In genomic region chr7:141355051-141355450, GRCm38 (mm10) we compare ENCODE assay signal across 20 mouse cellular contexts. TPM values are rescaled to one million over a fixed set of nuclear protein-coding genes. Genes with fewer than 3 reads are reported as not detected.
DNase-seq lines count a peak whose midpoint lies in the region; ATAC-seq and TF ChIP-seq lines count a peak whose summit lies in the region.
"Had no signal": no experiment of that assay in that cellular context is flagged by ENCODE, and none has a peak within 500 bp of the region (broad histone marks: within the 10 kb centered on the region; RNA-seq: fewer than 3 reads in every experiment).

No protein-coding gene starts in this region.

- H3K4me2 ChIP-seq in forebrain, embryonic 14.5 days (ENCODE audit: low read length), result no peak overlapping the region
- no peak overlapping the region for H3K4me2 ChIP-seq in forebrain, embryonic 13.5 days
- no peak overlapping the region for H3K4me2 ChIP-seq in hindbrain, postnatal 0 days (ENCODE audit: low read depth, low read length)
- no peak overlapping the region for H3K4me2 ChIP-seq in hindbrain, embryonic 14.5 days (replicated peaks)
- H3K4me2 ChIP-seq: liver, embryonic 12.5 days; lung, embryonic 14.5 days; neural tube, embryonic 13.5 days had no signal

- H3K4me3 ChIP-seq in forebrain, embryonic 14.5 days (ENCODE audit: low read depth, low read length), result no peak overlapping the region
- H3K4me3 ChIP-seq in forebrain, embryonic 13.5 days, result no peak overlapping the region
- no peak overlapping the region for H3K4me3 ChIP-seq in hindbrain, postnatal 0 days (ENCODE audit: low read length)
- no peak overlapping the region for H3K4me3 ChIP-seq in hindbrain, embryonic 14.5 days (replicated peaks; ENCODE audit: low read length)
- H3K4me3 ChIP-seq: heart, embryonic 10.5 days; liver, embryonic 12.5 days; neural tube, embryonic 13.5 days had no signal

- H3K9ac ChIP-seq in forebrain, embryonic 14.5 days (ENCODE audit: low read length), result no peak overlapping the region
- H3K9ac ChIP-seq in forebrain, embryonic 13.5 days, result no peak overlapping the region
- H3K9ac ChIP-seq in hindbrain, postnatal 0 days (replicated peaks; ENCODE audit: low read length), result no peak overlapping the region
- H3K9ac ChIP-seq in hindbrain, embryonic 14.5 days, result no peak overlapping the region
- H3K9ac ChIP-seq: liver, embryonic 12.5 days; lung, embryonic 14.5 days; neural tube, embryonic 13.5 days had no signal

- H3K4me1 ChIP-seq in forebrain, embryonic 14.5 days (ENCODE audit: control insufficient read depth, insufficient read depth, low read length), result no peaks in the 10 kb centered on the region
- H3K4me1 ChIP-seq in forebrain, embryonic 13.5 days, result peaks cover 15% of the 10 kb centered on the region; the same call in 1 of the 2 replicates
- H3K4me1 ChIP-seq in hindbrain, postnatal 0 days (ENCODE audit: insufficient read depth, low read length), result peaks cover 13% of the 10 kb centered on the region
- peaks cover 8% of the 10 kb centered on the region; the same call in 1 of the 2 replicates for H3K4me1 ChIP-seq in hindbrain, embryonic 14.5 days (replicated peaks; ENCODE audit: control insufficient read depth, insufficient read depth, low read length)

- H3K27ac ChIP-seq in forebrain, embryonic 14.5 days (ENCODE audit: low read depth, low read length), result no peak overlapping the region
- no peak overlapping the region for H3K27ac ChIP-seq in forebrain, embryonic 13.5 days
- peak overlapping the region; percentile 16; the same call in 1 of the 2 replicates for H3K27ac ChIP-seq in hindbrain, postnatal 0 days
- H3K27ac ChIP-seq in hindbrain, embryonic 14.5 days, result no peak overlapping the region
- H3K27ac ChIP-seq: heart, embryonic 10.5 days; liver, embryonic 12.5 days; macrophage; neural tube, embryonic 13.5 days had no signal

- DNase-seq in forebrain, embryonic 14.5 days (ENCODE audit: low spot score), result peak; percentile 47
- DNase-seq in hindbrain, postnatal 0 days (ENCODE audit: low spot score), result peak; percentile 69
- DNase-seq in hindbrain, embryonic 14.5 days (ENCODE audit: low spot score), result no peak
- peak; percentile 42 to 58 for DNase-seq in right cerebral cortex, postnatal 10 days (ENCODE audit: low spot score in 2 of 2)
- DNase-seq in right cerebral cortex, adult 18-20 months, result no peak
- DNase-seq in skeletal muscle tissue, adult 2 months (ENCODE audit: low read depth, low spot score), result peak; percentile 39
- DNase-seq: embryo, embryonic 11 days; heart, postnatal 10 days; kidney, adult 9 months; kidney, postnatal 36 days; lung, embryonic 14.5 days; thymus, postnatal 4 days had no signal

- no peak for TF ChIP-seq CTCF in hindbrain, postnatal 0 days (IDR thresholded peaks at IDR 0.05; ENCODE audit: low read depth)

- 69% methylated on average over 8 of the region's 8 CpGs for WGBS in forebrain, embryonic 14.5 days
- WGBS in forebrain, embryonic 13.5 days, result 64% methylated on average over 8 of the region's 8 CpGs
- 52% methylated on average over 8 of the region's 8 CpGs for WGBS in hindbrain, postnatal 0 days
- WGBS in hindbrain, embryonic 14.5 days, result 74% methylated on average over 8 of the region's 8 CpGs

- ATAC-seq in forebrain, embryonic 14.5 days, result 0 out of 2 replicates have a peak, but pooled peaks have one; percentile 23
- no peak for ATAC-seq in forebrain, embryonic 13.5 days
- peak; percentile 80 for ATAC-seq in hindbrain, postnatal 0 days
- no peak for ATAC-seq in hindbrain, embryonic 14.5 days (ENCODE audit: low FRiP score)
- no peak for ATAC-seq in megakaryocyte-erythroid progenitor cell, adult 5-6 weeks (replicated peaks; ENCODE audit: low FRiP score, low TSS enrichment, poor library complexity, severe bottlenecking)
- ATAC-seq: inflammation-experienced regulatory T-cells, adult 6 months; liver, embryonic 12.5 days had no signal

- H3K27me3 ChIP-seq in forebrain, embryonic 14.5 days (replicated peaks; ENCODE audit: control insufficient read depth, insufficient read depth, low read length), result no peaks in the 10 kb centered on the region; the same call in 1 of the 2 replicates
- H3K27me3 ChIP-seq in forebrain, embryonic 13.5 days, result peaks cover 3% of the 10 kb centered on the region; the same call in 1 of the 2 replicates
- no peaks in the 10 kb centered on the region for H3K27me3 ChIP-seq in hindbrain, postnatal 0 days (ENCODE audit: insufficient read depth, low read length)
- H3K27me3 ChIP-seq in hindbrain, embryonic 14.5 days (ENCODE audit: control insufficient read depth, insufficient read depth, low read length), result no peaks in the 10 kb centered on the region

- no peaks in the 10 kb centered on the region for H3K9me3 ChIP-seq in forebrain, embryonic 14.5 days (replicated peaks; ENCODE audit: control insufficient read depth, low read length)
- no peaks in the 10 kb centered on the region for H3K9me3 ChIP-seq in forebrain, embryonic 13.5 days (replicated peaks)
- H3K9me3 ChIP-seq in hindbrain, postnatal 0 days (ENCODE audit: low read length), result no peaks in the 10 kb centered on the region
- no peaks in the 10 kb centered on the region for H3K9me3 ChIP-seq in hindbrain, embryonic 14.5 days (ENCODE audit: control insufficient read depth, low read length)
- H3K9me3 ChIP-seq: heart, embryonic 10.5 days; liver, embryonic 12.5 days; neural tube, embryonic 13.5 days had no signal

- no peaks in the 10 kb centered on the region for H3K36me3 ChIP-seq in forebrain, embryonic 14.5 days (ENCODE audit: control insufficient read depth, insufficient read depth, low read length)
- H3K36me3 ChIP-seq in forebrain, embryonic 13.5 days (ENCODE audit: poor library complexity, severe bottlenecking), result no peaks in the 10 kb centered on the region
- H3K36me3 ChIP-seq in hindbrain, postnatal 0 days (ENCODE audit: insufficient read depth, low read length), result no peaks in the 10 kb centered on the region
- H3K36me3 ChIP-seq in hindbrain, embryonic 14.5 days (replicated peaks; ENCODE audit: control insufficient read depth, insufficient read depth), result no peaks in the 10 kb centered on the region
- H3K36me3 ChIP-seq: heart, embryonic 10.5 days; liver, embryonic 12.5 days; neural tube, embryonic 13.5 days had no signal

RNA-seq across cellular contexts. Expression of gene Eps8l2, which starts 16.4 kb away (rescaled TPM):
- 0.25 and 0.67 TPM in 2 replicates for polyA plus RNA-seq in forebrain, embryonic 14.5 days (2014; fragmentation: Nextera tagmentation; extraction: Ambion mirVana)
- polyA plus RNA-seq in forebrain, embryonic 13.5 days (2015; fragmentation: Nextera tagmentation; extraction: Ambion mirVana), result 0.43 and 0.64 TPM in 2 replicates
- 1.6 and 3.9 TPM in 2 replicates for total RNA-seq in hindbrain, postnatal 0 days (2014; rRNA removed)
- polyA plus RNA-seq in hindbrain, postnatal 0 days (2015; fragmentation: Nextera tagmentation; extraction: Ambion mirVana), result 1.5 and 2.4 TPM in 2 replicates
- polyA plus RNA-seq in hindbrain, embryonic 14.5 days (2014; fragmentation: Nextera tagmentation; extraction: Ambion mirVana), result 0.98 and 1.2 TPM in 2 replicates
- total RNA-seq in megakaryocyte-erythroid progenitor cell, adult 5-6 weeks (2014; fragmentation: Nextera tagmentation), result 2.0 TPM in 1 of 2 replicates, not detected in the other
- total RNA-seq in megakaryocyte-erythroid progenitor cell, adult 5-6 weeks (2017), result not detected in 2 replicates
- total RNA-seq: monocyte, adult 5-6 weeks had no signal
- polyA plus RNA-seq: inflammation-experienced regulatory T-cells, adult 6 months; macrophage had no signal

RNA-seq across cellular contexts. Expression of gene Tmem80, which starts 27.5 kb away (rescaled TPM):
- polyA plus RNA-seq in forebrain, embryonic 14.5 days (2014; fragmentation: Nextera tagmentation; extraction: Ambion mirVana), result 39.1 and 41.0 TPM in 2 replicates
- 61.3 and 66.0 TPM in 2 replicates for polyA plus RNA-seq in forebrain, embryonic 13.5 days (2015; fragmentation: Nextera tagmentation; extraction: Ambion mirVana)
- total RNA-seq in hindbrain, postnatal 0 days (2014; rRNA removed), result 31.6 and 36.4 TPM in 2 replicates
- polyA plus RNA-seq in hindbrain, postnatal 0 days (2015; fragmentation: Nextera tagmentation; extraction: Ambion mirVana), result 42.0 and 44.9 TPM in 2 replicates
- 24.7 and 32.6 TPM in 2 replicates for polyA plus RNA-seq in hindbrain, embryonic 14.5 days (2014; fragmentation: Nextera tagmentation; extraction: Ambion mirVana)
- total RNA-seq in megakaryocyte-erythroid progenitor cell, adult 5-6 weeks (2014; fragmentation: Nextera tagmentation), result 23.0 and 39.1 TPM in 2 replicates
- total RNA-seq in megakaryocyte-erythroid progenitor cell, adult 5-6 weeks (2017), result 9.7 and 17.4 TPM in 2 replicates

RNA-seq across cellular contexts. Expression of gene Deaf1, which starts 27.6 kb away (rescaled TPM):
- polyA plus RNA-seq in forebrain, embryonic 14.5 days (2014; fragmentation: Nextera tagmentation; extraction: Ambion mirVana), result 118 and 143 TPM in 2 replicates
- polyA plus RNA-seq in forebrain, embryonic 13.5 days (2015; fragmentation: Nextera tagmentation; extraction: Ambion mirVana), result 88.1 and 105 TPM in 2 replicates
- 218 and 220 TPM in 2 replicates for total RNA-seq in hindbrain, postnatal 0 days (2014; rRNA removed)
- 200 and 237 TPM in 2 replicates for polyA plus RNA-seq in hindbrain, postnatal 0 days (2015; fragmentation: Nextera tagmentation; extraction: Ambion mirVana)
- 187 TPM in 2 replicates for polyA plus RNA-seq in hindbrain, embryonic 14.5 days (2014; fragmentation: Nextera tagmentation; extraction: Ambion mirVana)
- total RNA-seq in megakaryocyte-erythroid progenitor cell, adult 5-6 weeks (2014; fragmentation: Nextera tagmentation), result 54.5 and 74.1 TPM in 2 replicates
- 11.0 and 32.1 TPM in 2 replicates for total RNA-seq in megakaryocyte-erythroid progenitor cell, adult 5-6 weeks (2017)

RNA-seq across cellular contexts. Expression of gene Taldo1, which starts 36.9 kb away (rescaled TPM):
- polyA plus RNA-seq in forebrain, embryonic 14.5 days (2014; fragmentation: Nextera tagmentation; extraction: Ambion mirVana), result 418 and 419 TPM in 2 replicates
- polyA plus RNA-seq in forebrain, embryonic 13.5 days (2015; fragmentation: Nextera tagmentation; extraction: Ambion mirVana), result 386 and 415 TPM in 2 replicates
- 156 and 200 TPM in 2 replicates for total RNA-seq in hindbrain, postnatal 0 days (2014; rRNA removed)
- 252 and 258 TPM in 2 replicates for polyA plus RNA-seq in hindbrain, postnatal 0 days (2015; fragmentation: Nextera tagmentation; extraction: Ambion mirVana)
- polyA plus RNA-seq in hindbrain, embryonic 14.5 days (2014; fragmentation: Nextera tagmentation; extraction: Ambion mirVana), result 271 and 278 TPM in 2 replicates
- 327 and 353 TPM in 2 replicates for total RNA-seq in megakaryocyte-erythroid progenitor cell, adult 5-6 weeks (2014; fragmentation: Nextera tagmentation)
- total RNA-seq in megakaryocyte-erythroid progenitor cell, adult 5-6 weeks (2017), result 401 and 451 TPM in 2 replicates

RNA-seq across cellular contexts. Expression of gene Gatd1, which starts 58.9 kb away (rescaled TPM):
- 41.7 and 43.4 TPM in 2 replicates for polyA plus RNA-seq in forebrain, embryonic 14.5 days (2014; fragmentation: Nextera tagmentation; extraction: Ambion mirVana)
- polyA plus RNA-seq in forebrain, embryonic 13.5 days (2015; fragmentation: Nextera tagmentation; extraction: Ambion mirVana), result 53.2 and 55.6 TPM in 2 replicates
- 61.2 and 74.4 TPM in 2 replicates for total RNA-seq in hindbrain, postnatal 0 days (2014; rRNA removed)
- polyA plus RNA-seq in hindbrain, postnatal 0 days (2015; fragmentation: Nextera tagmentation; extraction: Ambion mirVana), result 46.9 and 49.4 TPM in 2 replicates
- polyA plus RNA-seq in hindbrain, embryonic 14.5 days (2014; fragmentation: Nextera tagmentation; extraction: Ambion mirVana), result 36.9 and 43.4 TPM in 2 replicates
- 26.8 and 33.7 TPM in 2 replicates for total RNA-seq in megakaryocyte-erythroid progenitor cell, adult 5-6 weeks (2014; fragmentation: Nextera tagmentation)
- total RNA-seq in megakaryocyte-erythroid progenitor cell, adult 5-6 weeks (2017), result 10.9 and 13.9 TPM in 2 replicates

Comparison
In these comparisons a context has a peak if more than half of its experiments do, and no peak if none do; other contexts are left out.
1. ATAC-seq: peak in forebrain, embryonic 14.5 days (single experiment) and hindbrain, postnatal 0 days (single experiment); none in forebrain, embryonic 13.5 days (single experiment), hindbrain, embryonic 14.5 days (single experiment) and megakaryocyte-erythroid progenitor cell, adult 5-6 weeks (single experiment).
2. DNase-seq: peak in forebrain, embryonic 14.5 days (single experiment), hindbrain, postnatal 0 days (single experiment), right cerebral cortex, postnatal 10 days (2 of 2) and skeletal muscle tissue, adult 2 months (single experiment); none in hindbrain, embryonic 14.5 days (single experiment) and right cerebral cortex, adult 18-20 months (single experiment).